Mouse (Mus musculus): ENCODE data around the gene Rpa1. TPM values are rescaled to one million over a fixed set of nuclear protein-coding genes. Genes with fewer than 3 reads are reported as not detected.
"Not testable (repeated sequence)": the region's sequence is repeated elsewhere in the genome, so short reads cannot be mapped to it uniquely, and the experiment has no call there.

Gene Rpa1
- polyA plus RNA-seq, 1 experiment from 2014 or later: 124 TPM

DNA sequence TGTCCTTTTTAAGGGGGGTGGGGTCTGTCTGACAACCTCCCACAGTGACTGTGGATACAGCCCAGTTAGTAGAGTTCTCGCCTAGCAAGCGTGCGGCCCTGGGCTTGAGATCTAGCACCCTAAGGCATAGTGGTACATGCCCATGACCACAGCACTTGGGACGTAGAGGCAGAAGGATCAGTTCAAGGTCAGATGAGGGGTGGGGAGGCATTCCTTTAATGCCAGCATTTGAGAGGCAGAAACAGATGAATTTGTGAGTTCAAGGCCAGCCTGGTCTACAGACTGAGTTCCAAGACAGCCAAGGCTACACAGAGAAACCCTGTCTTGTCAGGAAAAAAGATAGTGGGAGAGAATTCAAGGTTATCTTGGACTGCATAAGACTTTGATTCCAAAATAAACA is 61.3 kb downstream of the Rpa1 start:
- Histone ChIP-seq H3K36me3 (ENCODE audit: control insufficient read depth, insufficient read depth, low read length) (no peaks in the 10 kb centered on the region), H3K27me3 (ENCODE audit: control insufficient read depth, insufficient read depth, low read length) (peaks cover 11% of the 10 kb centered on the region), H3K9me3 (ENCODE audit: control insufficient read depth, low read length) (no peaks in the 10 kb centered on the region), H3K9ac (ENCODE audit: low read length) (no peak overlapping the region), H3K4me1 (ENCODE audit: control insufficient read depth, insufficient read depth, low read length) (peaks cover 19% of the 10 kb centered on the region), H3K4me2 (no peak overlapping the region), H3K27ac (ENCODE audit: low read depth, low read length) (no peak overlapping the region), H3K4me3 (ENCODE audit: low read depth, low read length) (no peak overlapping the region)
- WGBS: 88% methylated on average over 4 of the region's 4 CpGs
- DNase-seq (ENCODE audit: low spot score, missing footprints) (no peak), ATAC-seq (ENCODE audit: low FRiP score) (no peak)

DNA sequence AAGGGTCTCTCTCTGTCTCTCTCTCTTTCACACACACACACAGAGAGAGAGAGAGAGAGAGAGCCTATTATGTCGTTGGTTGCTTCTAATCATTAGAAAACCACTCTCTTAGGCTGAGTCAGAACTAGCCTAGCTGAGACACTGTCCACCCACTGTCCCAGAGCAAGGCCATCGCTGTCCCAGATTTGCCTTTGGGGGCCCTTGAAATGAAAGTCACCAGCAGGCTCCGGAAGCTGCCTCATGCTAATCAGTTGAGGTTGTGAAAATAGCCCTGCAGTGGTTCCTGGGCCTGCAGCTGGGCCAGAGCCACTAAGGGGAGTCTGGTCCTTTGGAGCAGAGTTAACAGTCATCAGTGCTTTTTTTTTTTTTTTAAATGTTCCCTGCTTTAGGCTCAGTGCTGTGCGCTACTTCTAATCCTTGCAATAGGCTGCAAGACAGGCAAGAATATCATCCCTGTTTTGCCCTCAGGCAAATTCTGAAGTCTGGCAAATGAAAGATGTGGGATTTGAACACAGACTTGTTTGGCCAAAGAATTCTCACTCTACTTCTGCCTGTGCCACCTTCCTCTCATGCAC is 62.1 kb downstream of the Rpa1 start:
- Histone ChIP-seq H3K9ac (ENCODE audit: low read length) (no peak overlapping the region), H3K4me3 (ENCODE audit: low read depth, low read length) (no peak overlapping the region)
- WGBS: 54% methylated on average over 4 of the region's 4 CpGs

DNA sequence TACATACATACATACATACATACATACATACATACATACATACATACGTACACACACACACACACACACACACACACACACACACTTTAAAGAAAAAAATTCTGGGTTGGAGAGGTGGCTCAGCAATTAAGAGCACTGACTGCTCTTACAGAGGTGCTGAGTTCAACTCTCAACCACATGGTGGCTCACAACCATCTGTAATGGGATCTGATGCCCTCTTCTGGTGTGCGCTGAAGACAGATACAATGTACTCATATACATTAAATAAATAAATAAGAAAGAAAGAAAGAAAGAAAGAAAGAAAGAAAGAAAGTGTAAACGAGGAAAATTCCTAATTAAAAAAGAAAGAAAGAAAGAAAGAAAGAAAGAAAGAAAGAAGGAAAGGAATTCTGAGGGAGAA is 64.3 kb downstream of the Rpa1 start:
- Histone ChIP-seq H3K27me3 (ENCODE audit: control insufficient read depth, insufficient read depth, low read length) (peaks cover 18% of the 10 kb centered on the region), H3K4me1 (ENCODE audit: control insufficient read depth, insufficient read depth, low read length) (peaks cover 39% of the 10 kb centered on the region)
- ATAC-seq (ENCODE audit: low FRiP score); H3K9ac ChIP-seq (ENCODE audit: low read length); H3K9me3 ChIP-seq (ENCODE audit: control insufficient read depth, low read length); H3K4me3 ChIP-seq (ENCODE audit: low read depth, low read length); H3K27ac ChIP-seq (ENCODE audit: low read depth, low read length); DNase-seq (ENCODE audit: low spot score, missing footprints); H3K36me3 ChIP-seq (ENCODE audit: control insufficient read depth, insufficient read depth, low read length); H3K4me2 ChIP-seq: not testable (repeated sequence)
- 70% methylated on average over 3 of the region's 3 CpGs for WGBS

More for the DNA sequence above, 62.1 kb downstream of the Rpa1 start:
- Histone ChIP-seq H3K36me3 (ENCODE audit: control insufficient read depth, insufficient read depth, low read length) (no peaks in the 10 kb centered on the region), H3K4me1 (ENCODE audit: control insufficient read depth, insufficient read depth, low read length) (peaks cover 18% of the 10 kb centered on the region), H3K9me3 (ENCODE audit: control insufficient read depth, low read length) (no peaks in the 10 kb centered on the region), H3K27me3 (ENCODE audit: control insufficient read depth, insufficient read depth, low read length) (peaks cover 15% of the 10 kb centered on the region), H3K27ac (ENCODE audit: low read depth, low read length) (no peak overlapping the region), H3K4me2 (no peak overlapping the region)
- DNase-seq (ENCODE audit: low spot score, missing footprints) (no peak), ATAC-seq (ENCODE audit: low FRiP score) (no peak)

DNA sequence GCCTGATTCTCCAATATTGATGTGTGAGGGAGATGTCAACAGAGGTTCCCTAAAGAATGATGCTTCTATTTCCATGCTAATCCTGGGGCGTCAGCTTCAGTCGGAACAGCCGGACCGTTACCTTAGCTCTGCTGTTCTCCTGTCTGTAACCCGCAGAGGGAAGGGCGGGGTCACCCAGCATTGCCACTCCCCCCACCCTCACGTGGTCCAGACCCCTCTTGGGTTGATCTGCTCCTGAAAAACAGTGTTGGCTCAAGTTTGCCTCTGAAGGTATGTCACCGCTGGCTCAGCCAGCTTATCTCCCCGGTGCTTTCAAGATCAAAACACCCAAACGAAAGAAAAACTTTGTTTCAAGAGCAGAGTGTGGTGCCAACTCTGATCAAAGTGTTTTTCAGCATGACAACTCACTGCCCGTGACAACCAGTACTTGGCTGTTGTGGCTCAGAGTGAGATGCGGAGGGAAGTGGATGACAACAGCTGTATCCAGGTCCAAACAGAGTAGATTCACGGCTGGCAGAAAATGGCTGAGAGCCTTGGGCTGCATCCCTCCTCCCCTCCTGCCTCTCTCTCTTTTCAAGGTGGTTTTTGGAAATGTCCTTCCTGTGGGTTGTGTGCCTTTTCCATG is 65.5 kb downstream of the Rpa1 start:
- peak overlapping the region; percentile 20; the same call in 1 of the 2 replicates for H3K4me2 ChIP-seq
- H3K9me3 ChIP-seq (ENCODE audit: control insufficient read depth, low read length): no peaks in the 10 kb centered on the region
- no peaks in the 10 kb centered on the region for H3K36me3 ChIP-seq (ENCODE audit: control insufficient read depth, insufficient read depth, low read length)
- ATAC-seq (ENCODE audit: low FRiP score) (no peak), DNase-seq (ENCODE audit: low spot score, missing footprints) (no peak)
- 8% methylated on average over 13 of the region's 13 CpGs for WGBS
- no peak overlapping the region for H3K4me3 ChIP-seq (ENCODE audit: low read depth, low read length)
- H3K27me3 ChIP-seq (ENCODE audit: control insufficient read depth, insufficient read depth, low read length): peaks cover 18% of the 10 kb centered on the region
- no peak overlapping the region for H3K27ac ChIP-seq (ENCODE audit: low read depth, low read length)
- H3K4me1 ChIP-seq (ENCODE audit: control insufficient read depth, insufficient read depth, low read length): peaks cover 47% of the 10 kb centered on the region
- no peak overlapping the region; the same call in 1 of the 2 replicates for H3K9ac ChIP-seq (ENCODE audit: low read length)

DNA sequence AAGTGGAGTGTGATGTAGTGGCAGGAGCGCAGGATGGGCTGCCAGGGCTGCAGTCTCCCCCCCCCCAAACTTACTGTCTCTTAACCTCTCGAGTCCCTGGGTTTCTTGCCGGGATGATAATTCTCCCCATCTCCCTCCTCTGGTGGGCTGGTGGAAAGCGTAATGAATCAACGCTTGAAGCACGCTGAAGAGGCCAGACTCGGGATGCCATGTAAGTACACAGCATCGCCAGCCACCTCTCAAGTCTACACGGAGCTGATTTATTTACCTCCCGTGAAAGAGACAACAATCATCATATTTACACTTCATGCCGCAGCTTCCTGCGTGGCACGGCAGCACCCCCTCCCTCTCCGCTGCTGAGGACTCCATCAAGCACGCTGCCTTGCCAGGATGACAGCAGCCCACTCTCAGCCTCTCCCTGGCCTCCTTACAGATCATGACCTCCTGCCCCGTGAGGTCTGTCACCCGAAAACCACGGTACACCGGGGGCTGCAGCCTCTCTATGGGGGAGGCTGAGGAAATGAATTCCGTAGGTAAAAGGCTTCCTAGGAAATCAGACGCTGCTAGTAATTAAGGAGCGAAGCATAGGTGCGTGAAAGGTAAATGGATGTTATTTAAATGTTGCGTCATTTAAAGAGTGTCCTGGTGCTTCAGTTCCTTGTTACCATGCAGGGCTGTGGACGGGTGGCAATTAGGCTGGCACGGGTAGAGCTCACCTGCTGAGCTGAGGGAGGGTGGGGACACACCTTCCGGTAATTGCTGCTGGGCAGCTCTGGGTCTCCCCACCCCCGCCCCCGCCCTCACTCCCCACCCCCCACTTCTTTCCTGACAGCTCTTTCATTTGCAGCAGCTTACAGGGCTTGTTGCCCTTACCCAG is 66.5 kb downstream of the Rpa1 start:
- Histone ChIP-seq H3K4me1 (ENCODE audit: control insufficient read depth, insufficient read depth, low read length) (peaks cover 47% of the 10 kb centered on the region), H3K4me3 (ENCODE audit: low read depth, low read length) (no peak overlapping the region), H3K9ac (ENCODE audit: low read length) (no peak overlapping the region), H3K27ac (ENCODE audit: low read depth, low read length) (no peak overlapping the region), H3K4me2 (peak overlapping the region; percentile 7; the same call in 1 of the 2 replicates), H3K9me3 (ENCODE audit: control insufficient read depth, low read length) (no peaks in the 10 kb centered on the region), H3K36me3 (ENCODE audit: control insufficient read depth, insufficient read depth, low read length) (no peaks in the 10 kb centered on the region), H3K27me3 (ENCODE audit: control insufficient read depth, insufficient read depth, low read length) (peaks cover 18% of the 10 kb centered on the region)
- peak; percentile 92 for DNase-seq (ENCODE audit: low spot score, missing footprints)
- WGBS: 6% methylated on average over 29 of the region's 29 CpGs
- ATAC-seq (ENCODE audit: low FRiP score): no peak

DNA sequence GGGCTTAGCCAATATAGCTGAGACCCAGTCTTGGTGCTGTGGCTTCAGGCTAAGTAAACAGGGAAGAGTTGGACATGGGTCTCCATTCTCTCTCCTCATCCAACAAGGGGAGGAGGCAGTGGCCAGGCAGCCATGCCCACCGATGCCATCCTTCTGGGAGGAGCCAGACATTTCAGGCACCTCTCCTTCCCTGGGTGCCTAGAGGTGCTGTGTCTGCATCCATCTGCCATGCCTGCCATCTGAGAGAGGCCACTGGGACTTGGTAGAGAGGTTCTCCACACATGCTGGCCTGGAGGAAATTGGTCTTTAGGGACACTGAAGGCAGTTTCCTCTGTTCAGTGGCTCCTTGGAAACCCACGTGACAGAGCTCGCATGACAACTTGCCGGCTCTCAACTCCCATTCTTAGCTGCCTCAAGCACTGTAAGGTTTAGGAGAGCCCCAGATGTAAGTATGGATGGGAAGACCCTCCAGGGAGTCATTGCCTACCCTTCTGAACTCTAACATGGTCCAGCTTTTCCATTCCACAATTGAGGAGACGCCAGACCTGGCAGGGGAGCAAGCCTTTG is 67.6 kb downstream of the Rpa1 start:
- peaks cover 49% of the 10 kb centered on the region for H3K4me1 ChIP-seq (ENCODE audit: control insufficient read depth, insufficient read depth, low read length)
- no peak overlapping the region for H3K9ac ChIP-seq (ENCODE audit: low read length)
- 46% methylated on average over 5 of the region's 5 CpGs for WGBS
- no peaks in the 10 kb centered on the region for H3K36me3 ChIP-seq (ENCODE audit: control insufficient read depth, insufficient read depth, low read length)
- no peak overlapping the region for H3K4me3 ChIP-seq (ENCODE audit: low read depth, low read length)
- H3K9me3 ChIP-seq (ENCODE audit: control insufficient read depth, low read length): no peaks in the 10 kb centered on the region
- no peak overlapping the region for H3K4me2 ChIP-seq
- ATAC-seq (ENCODE audit: low FRiP score) (no peak), DNase-seq (ENCODE audit: low spot score, missing footprints) (no peak)
- H3K27ac ChIP-seq (ENCODE audit: low read depth, low read length): no peak overlapping the region
- H3K27me3 ChIP-seq (ENCODE audit: control insufficient read depth, insufficient read depth, low read length): peaks cover 18% of the 10 kb centered on the region

DNA sequence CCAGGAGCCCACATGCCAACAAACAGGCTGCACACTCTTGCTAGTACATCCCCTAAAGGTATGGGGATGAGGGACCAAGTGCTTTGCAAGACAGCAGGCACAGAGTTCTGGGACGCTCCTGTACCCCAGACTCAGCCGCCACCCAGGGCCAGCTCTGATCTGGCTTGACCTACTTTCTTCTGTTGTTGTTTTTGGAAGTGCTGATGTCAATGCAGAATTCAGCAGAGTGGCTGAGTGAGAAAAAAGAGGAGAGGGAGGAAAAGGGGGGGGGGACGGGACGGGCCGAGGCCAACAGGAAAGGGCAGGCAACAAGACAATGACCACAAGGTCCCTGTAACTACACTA is 68.1 kb downstream of the Rpa1 start:
- H3K4me1 ChIP-seq (ENCODE audit: control insufficient read depth, insufficient read depth, low read length): peaks cover 54% of the 10 kb centered on the region
- H3K27ac ChIP-seq (ENCODE audit: low read depth, low read length): no peak overlapping the region
- H3K4me3 ChIP-seq (ENCODE audit: low read depth, low read length): no peak overlapping the region
- H3K9me3 ChIP-seq (ENCODE audit: control insufficient read depth, low read length): no peaks in the 10 kb centered on the region
- peaks cover 18% of the 10 kb centered on the region for H3K27me3 ChIP-seq (ENCODE audit: control insufficient read depth, insufficient read depth, low read length)
- H3K9ac ChIP-seq (ENCODE audit: low read length): no peak overlapping the region
- H3K36me3 ChIP-seq (ENCODE audit: control insufficient read depth, insufficient read depth, low read length): no peaks in the 10 kb centered on the region
- 39% methylated on average over 5 of the region's 5 CpGs for WGBS
- H3K4me2 ChIP-seq: no peak overlapping the region; the same call in 1 of the 2 replicates
- DNase-seq (ENCODE audit: low spot score, missing footprints): no peak
- ATAC-seq (ENCODE audit: low FRiP score): no peak

DNA sequence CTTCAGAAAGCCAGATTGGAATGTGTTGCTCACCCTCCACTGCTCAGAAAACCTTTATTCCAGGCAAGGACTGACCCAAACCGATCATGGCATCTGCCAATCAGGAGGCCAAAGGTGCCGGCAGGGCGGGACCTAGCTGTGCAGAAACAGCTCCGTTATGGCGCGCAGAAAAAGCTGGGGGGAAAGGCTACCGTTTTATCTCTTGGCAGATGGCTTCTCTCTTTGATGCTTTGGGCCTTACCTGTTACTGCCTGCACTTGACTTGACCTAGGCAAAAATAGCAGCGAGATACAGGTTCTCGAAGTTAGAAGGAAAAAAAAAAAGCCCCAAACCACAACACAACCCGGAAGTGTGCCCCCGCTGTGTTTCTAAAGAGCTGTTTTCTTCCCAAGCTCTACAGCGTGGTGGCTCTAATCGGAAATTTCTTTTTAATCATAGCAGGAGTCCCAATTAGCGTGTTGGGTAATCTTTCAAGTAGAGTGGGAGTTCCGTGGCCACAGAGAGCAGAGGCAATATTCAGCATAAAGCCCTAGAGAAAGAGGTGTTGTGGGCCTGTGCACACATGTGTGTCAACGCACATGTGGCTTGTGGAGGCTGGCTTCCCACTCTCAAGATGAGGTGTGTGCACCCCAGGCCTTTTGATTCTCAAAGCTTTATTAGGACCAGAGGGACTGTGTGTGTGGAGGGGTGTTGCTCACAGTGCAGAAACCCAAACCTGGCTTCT is 68.6 kb downstream of the Rpa1 start:
- H3K27me3 ChIP-seq (ENCODE audit: control insufficient read depth, insufficient read depth, low read length): peaks cover 18% of the 10 kb centered on the region
- no peak; the same call in 1 of the 2 replicates for ATAC-seq (ENCODE audit: low FRiP score)
- 0 out of 2 replicates have a peak overlapping the region, but pooled peaks have one; percentile 0 for H3K4me3 ChIP-seq (ENCODE audit: low read depth, low read length)
- peaks cover 59% of the 10 kb centered on the region for H3K4me1 ChIP-seq (ENCODE audit: control insufficient read depth, insufficient read depth, low read length)
- peak overlapping the region; percentile 42 for H3K4me2 ChIP-seq
- peak overlapping the region; percentile 49 for H3K9ac ChIP-seq (ENCODE audit: low read length)
- 3% methylated on average over 16 of the region's 16 CpGs for WGBS
- no peaks in the 10 kb centered on the region for H3K36me3 ChIP-seq (ENCODE audit: control insufficient read depth, insufficient read depth, low read length)
- DNase-seq (ENCODE audit: low spot score, missing footprints): peak; percentile 95
- peak overlapping the region; percentile 30; the same call in 1 of the 2 replicates for H3K27ac ChIP-seq (ENCODE audit: low read depth, low read length)
- no peaks in the 10 kb centered on the region for H3K9me3 ChIP-seq (ENCODE audit: control insufficient read depth, low read length)

All from midbrain, embryonic 11.5 days (tissue).